Mouse (Mus musculus): ENCODE measurements around the gene Igsf8.

Igsf8 gene

DNA sequence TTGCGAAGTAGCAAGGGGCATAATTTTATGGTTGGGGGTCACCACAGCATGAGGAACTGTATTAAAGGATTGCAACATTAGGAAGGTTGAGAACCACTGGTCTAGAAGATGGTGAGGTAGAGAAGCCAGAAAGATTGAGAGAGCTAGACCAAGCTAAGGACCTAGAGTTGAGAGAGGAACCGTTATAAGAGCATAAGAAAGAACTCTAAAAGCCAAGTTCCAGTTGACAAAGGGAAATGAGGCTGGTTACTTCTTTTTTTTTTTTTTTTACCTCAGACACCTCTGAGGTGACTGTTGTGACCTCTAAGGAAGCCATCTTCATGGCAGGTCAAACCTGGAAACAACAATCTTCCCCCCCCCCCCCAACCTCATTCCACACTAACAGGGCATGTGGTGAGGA is 43.7 kb downstream of the Igsf8 start:
- DNase-seq: no peak

DNA sequence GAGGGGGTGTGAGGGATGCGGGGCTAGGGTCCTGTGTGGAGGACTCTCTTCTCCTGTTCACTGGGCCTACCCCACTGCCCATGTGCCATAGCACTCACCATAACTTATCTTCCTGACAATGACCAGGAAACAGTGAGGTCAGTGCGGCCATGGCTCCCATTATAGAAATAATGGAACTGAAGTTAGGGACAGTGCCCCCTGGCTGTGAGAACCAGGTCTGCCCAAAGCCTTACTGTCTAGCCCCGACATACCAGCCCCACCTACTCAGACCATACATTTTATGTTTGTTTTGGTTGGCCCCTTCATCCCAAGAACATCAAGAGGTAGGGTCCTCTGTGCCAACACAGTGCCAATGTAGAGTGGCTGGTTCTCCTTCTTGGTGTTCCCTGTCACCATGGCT is 44.2 kb downstream of the Igsf8 start:
- DNase-seq: no peak

DNA sequence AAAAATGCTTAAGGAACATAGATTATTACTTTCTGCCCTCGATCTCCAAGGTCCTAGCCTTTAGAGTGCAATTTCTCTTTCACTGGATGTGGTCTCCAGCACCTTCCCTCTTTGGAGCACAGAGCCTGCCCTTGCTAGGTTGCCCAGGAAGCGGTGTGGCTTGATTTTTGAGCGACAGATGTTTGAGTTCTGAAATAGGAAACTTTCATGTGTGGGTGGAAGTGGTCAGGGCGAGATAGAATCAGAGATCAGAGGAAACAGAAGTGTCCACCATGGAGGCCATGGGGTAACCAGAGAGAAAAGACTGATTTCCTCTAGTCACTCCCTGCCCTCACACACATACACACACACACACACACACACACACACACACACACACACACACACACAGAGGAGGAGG is 44.8 kb downstream of the Igsf8 start:
- DNase-seq: no peak

DNA sequence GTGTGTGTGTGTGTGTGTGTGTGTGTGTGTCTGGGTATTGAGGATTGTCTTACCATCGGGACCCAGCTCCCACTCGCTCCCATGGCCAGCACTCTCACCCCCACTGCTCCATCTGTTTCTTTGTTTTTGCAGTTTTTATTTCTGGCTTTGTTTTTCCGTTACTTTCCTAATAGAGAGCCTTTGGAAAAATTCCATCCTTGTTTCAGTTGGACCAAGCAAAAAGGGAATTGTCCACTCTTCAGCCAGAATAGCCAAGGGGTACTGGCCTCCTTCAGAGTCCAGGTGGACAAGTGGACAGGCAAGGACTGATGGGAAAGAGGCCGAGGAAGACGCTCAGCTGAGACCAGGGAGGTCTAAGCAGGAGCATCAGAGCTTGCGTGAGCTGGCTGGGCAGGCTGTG is 45.4 kb downstream of the Igsf8 start:
- no peak for DNase-seq

DNA sequence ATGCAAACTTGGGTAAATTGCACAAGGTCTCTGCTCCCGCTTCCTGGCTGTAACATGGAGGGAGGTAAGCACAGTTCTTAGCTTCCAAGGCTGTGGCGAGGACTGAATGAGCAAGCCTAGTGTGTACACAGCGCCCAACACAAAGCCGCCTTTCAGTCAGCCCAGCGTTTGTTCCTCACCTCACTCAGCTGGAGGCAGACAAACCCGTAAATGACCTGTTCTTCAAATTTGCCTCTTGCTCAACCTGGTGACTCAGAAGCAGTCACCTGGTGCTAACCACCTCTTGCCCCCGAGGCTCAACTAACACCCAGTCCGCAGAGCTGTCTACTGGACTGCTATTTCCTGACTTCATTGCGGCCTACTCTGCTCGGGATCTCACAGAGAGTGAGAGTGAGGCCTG is 46.5 kb downstream of the Igsf8 start:
- DNase-seq: peak in 1 of 2 experiments; percentile 61

DNA sequence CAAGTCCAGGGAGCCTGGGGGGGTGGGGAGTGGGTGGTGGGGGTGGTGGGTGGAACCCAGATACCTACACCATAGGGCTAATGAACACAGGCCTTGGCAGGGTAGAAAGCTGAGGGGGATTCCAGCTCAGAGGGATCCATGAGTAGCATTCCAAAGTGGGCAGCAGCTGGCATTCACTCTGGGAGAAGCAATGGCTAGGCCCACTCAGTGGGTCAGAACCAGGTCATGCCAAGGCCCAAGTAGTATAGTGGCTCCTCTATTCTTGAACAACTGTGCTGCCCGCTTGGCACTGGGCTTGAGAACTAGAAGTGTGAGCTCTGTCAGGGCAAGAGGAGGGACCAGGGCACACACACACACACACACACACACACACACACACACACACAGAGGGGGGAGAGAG is 47.0 kb downstream of the Igsf8 start:
- DNase-seq: no peak

DNA sequence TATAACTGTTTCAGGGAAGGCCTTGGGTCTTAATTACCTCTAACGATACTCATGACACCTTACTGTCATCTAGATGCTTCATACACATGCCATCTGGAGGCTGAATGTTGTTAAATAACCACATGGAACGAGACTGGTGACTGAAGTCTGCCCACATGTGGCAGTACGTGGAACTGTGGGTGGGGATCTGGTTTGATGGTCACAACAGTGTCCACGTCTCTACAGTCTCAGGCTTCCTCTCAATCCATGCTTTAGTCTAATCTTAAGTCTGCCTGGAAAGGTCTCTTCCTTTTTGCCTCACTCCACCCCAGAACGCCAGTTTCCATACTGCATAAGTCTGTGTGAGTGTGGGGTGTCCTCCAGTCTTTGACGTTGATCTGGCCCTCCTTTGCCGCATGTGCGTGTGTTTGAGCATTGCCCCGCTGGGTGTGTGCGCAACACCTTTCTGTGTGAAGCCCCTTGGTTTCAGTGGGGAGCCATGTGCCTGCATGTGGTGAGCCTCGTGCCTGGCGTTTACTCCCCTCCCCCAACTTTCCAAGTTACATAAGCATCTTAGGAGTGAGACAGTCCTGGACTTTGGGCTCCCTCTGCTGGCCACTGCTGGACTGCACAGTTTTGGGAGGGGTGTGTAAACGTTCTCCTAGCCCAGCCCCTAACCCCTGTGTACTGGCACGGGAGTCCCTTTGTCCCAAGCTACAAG is 48.4 kb downstream of the Igsf8 start:
- DNase-seq: peak; percentile 90 to 94

DNA sequence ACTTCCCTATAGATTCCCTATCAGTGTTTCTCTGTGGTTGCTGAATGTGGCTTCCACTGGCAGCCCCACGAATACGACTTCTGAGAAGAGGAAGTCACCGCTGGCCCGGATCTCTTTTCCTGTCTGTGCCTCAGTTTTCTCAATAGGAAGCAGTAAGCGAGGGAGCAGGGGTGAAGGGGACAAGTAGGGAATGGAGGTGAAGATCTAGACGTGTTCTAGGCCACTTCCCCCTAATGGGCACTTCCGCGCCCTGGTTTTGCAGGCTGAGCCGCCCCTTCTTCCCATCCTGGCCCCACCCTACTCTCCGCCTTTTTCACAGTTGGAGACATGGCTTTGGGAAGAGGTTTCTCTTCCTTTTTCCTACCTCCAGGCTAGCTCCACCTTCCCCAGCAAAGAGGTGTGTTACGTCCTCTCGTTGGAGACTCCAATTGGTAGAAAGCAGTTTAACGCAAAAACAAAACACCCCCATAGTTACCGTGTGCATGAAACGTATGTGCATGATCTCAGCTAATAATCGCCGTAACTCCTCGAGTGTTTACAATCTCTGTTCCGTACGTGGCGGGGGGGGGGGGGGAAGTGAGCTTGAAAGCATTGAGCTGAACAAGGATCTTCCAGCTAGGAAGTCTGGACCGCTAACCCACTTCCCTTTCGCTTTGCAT is 49.9 kb downstream of the Igsf8 start:
- DNase-seq: peak; percentile 80

DNA sequence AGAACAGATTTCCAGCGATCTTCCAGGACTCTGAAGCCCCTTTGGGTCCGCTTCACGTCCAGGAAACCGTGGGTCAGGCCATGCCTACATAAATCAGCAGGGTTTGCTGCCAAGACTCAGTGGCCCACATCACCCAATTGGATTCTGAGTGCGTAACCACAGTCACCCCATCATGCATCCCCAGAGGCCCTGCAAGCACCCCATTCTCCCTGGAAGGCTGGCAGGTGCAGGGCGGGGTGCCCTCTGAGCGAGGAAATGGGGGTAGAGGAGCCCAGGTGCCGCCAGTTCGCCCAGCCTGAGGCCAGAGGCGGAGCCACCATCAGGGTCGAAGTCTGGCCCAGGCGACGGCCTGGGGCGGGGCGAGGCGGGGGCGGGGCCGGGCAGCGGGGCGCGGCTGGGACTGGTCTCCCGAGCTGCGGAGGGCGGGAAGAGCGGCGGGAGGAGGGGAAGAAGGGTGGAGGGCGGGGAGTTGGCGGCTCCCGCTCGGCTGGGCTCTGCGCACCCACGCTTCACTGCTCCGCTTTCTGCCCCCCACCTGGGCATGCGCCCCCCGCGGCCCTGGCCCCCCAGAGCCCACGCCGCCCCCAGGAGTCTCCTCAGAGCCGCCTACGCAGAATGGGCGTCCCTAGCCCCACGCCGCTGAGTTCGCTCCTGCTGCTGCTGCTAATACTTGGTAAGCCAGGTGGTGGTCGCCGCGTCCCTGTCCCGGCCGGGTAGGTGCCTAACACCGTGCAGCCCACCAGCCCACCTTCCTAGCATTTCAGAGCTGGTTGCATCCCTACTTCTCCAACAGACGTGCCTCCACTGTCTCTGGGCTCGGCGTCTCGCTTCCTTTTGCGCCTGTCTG is 50.7 kb downstream of the Igsf8 start:
- peak; percentile 92 to 93 for DNase-seq

DNA sequence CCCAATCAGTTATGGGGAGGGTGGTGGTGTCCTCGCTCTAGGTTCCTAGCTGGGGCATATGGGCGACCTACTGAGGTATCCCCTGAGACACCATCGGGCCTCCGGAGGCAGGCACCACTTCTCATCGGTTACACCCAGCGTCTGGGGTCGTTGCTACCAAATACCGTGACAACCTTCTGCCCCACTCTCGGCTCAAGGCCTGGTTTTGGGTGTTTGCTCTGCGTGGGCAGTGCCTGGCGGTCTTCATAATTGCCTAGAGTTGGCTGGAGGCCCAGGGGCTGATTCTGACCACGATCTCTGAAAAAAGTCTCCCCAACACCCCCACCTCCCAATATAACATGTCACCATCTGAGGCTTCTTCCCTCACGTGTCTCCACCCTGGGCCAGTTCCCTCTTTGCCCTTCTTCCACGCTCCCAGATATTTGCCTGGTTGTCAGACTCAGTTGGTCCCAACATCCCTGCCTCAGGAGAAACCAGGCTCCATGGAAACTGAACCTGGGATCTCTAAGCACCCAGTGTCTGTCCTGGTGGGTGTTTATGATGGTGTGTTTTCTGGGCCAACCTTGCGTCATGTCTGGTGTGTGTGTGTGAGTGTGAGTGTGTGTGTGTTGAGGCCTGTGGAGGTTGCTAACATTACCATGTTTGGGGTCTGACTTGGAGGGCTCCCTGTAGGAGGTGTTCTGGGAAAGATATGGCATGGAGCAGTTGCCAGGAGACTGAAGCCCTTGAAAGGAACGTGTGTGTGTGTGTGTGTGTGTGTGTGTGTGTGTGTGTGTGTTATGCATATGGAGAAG is 51.5 kb downstream of the Igsf8 start:
- DNase-seq: peak in 1 of 2 experiments; percentile 48

DNA sequence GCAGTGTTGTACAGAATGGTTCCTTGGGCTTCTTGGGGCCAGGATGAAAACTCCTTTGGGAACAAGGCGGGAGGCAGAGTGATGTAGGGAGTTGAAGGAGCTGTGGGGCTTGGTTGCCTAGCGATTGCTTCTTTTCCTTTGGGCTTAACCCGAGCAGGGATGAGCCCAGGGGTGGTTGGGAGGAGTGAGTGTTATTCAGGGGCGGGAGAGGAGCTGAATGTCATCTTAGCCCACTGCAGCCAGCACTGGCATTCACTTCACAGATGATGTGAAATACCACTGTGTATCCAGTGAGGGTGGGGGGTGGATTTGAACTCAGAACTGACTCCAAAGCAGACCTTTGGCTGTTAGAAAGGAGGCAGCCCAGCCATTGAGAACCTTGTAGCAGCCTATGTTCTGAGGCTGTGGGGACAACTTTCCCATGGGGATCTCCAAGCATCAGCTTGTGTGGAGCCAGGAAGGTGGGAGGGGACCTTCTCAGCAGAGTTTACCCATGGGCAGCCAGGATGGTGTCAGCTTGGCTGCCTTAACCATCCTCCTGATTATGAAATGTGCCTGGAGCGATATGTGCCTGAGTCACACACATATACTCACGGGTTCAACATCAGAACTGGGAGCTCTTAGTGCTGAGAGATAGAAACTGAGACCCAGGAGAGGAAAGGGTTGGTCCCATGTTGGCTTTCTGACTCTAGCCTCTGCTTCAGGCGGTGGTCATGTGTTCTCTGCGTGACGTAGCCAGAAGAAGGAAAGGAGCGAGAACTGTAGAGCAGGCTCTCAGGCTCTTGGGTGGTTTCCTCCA is 52.4 kb downstream of the Igsf8 start:
- DNase-seq: no peak

DNA sequence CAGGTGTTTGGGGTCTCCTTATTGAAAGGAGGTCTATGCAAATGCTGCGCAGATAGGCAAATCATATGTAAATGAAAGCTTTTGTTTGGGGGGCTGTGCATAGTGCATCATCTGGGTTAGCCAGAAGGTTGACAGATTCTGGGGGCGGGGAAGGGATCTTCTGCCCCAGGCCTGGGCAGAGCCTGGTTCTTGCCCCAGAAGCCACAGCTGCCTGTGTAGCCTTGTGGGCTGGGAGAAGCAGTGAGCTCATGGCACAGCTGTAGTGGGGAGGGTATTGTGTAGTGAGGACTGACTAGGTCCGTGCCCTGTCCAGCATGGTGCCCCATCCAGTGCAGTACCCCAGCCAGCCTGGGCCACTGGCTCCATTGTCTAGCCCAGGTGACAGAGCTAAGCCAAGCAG is 53.5 kb downstream of the Igsf8 start:
- no peak for DNase-seq

DNA sequence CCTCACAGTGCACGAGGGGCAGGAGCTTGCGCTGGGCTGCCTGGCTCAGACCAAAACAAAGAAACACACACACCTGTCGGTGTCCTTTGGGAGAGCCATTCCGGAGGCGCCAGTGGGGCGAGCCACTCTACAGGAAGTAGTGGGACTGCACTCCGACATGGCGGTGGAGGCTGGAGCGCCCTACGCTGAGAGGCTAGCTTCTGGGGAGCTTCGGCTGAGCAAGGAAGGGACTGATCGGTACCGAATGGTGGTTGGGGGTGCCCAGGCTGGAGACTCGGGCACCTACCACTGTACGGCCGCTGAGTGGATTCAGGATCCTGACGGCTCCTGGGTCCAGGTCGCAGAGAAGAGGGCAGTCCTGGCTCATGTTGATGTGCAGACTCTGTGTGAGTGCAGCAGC is 56.0 kb downstream of the Igsf8 start:
- no peak for DNase-seq

DNA sequence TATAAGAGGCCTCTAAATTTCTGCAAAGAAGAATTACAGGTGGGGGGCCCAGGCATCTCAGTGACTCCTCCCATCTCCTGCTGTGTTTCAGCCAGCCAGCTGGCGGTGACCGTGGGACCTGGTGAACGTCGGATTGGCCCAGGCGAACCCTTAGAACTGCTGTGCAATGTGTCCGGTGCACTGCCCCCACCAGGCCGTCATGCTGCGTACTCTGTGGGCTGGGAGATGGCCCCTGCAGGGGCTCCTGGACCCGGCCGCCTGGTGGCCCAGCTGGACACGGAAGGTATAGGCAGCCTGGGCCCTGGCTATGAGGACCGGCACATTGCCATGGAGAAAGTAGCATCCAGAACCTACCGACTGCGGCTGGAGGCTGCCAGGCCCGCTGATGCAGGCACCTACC is 56.5 kb downstream of the Igsf8 start:
- no peak for DNase-seq

DNA sequence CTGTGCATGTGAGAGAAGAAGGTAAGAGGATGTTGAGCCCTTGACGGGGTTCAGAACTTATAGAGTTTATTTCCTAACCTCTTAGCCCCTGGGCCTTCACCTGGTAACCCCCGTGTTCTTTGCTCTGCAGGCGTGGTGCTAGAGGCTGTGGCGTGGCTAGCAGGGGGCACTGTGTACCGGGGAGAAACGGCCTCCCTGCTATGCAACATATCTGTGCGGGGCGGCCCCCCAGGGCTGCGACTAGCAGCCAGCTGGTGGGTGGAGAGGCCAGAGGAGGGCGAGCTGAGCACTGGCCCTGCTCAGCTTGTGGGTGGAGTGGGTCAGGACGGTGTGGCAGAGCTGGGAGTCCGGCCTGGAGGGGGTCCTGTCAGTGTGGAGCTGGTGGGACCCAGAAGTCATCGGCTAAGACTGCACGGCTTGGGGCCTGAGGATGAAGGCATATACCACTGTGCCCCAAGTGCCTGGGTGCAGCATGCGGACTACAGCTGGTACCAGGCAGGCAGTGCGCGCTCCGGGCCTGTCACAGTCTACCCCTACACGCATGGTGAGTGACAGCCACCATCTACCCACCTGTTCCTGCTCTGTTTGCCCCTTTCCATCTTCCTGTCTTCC is 57.1 kb downstream of the Igsf8 start:
- DNase-seq: no peak

DNA sequence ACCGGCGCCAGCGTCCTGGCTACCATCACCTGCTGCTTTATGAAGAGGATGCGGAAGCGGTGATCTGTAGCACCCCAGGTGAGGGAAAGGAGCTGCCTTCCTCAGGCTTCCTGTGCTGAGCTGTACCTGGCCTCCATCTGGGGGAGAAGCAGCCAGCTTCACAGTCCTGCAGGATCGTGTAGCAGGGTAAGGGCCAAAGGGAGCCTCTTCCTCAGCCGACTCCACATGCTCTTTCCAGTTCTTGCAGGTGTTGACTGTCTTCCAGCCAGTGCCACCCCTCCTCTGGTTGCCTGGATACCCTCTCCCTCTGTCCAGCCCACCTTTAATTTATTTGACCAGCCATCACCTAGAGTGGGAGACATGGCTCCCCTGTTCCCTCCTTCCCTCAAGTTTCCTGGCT is 57.9 kb downstream of the Igsf8 start:
- no peak for DNase-seq

DNA sequence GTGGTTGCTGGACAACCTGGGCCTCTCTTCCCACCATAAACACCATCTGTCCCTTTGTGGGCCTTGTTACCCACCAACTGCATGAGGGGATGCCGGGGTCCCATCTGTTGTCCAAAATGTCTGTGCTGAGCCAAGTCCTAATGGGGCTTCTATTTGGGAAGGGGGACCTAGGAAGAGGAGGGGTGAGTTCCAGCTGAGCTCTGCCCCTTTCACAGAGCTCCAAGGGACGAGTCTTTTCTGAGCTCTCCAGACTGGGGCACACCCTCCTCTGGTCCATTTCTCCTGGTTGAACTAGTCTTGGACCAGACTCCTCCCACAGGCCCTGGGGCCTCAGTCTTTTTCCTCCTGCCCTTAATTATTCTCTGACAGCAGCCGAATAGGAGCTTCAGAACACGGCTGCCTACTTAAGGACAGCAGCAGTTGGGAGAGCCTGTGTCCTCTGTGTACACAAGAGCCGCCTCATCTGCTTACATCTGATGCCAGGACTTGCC is 58.5 kb downstream of the Igsf8 start:
- DNase-seq: no peak

DNA sequence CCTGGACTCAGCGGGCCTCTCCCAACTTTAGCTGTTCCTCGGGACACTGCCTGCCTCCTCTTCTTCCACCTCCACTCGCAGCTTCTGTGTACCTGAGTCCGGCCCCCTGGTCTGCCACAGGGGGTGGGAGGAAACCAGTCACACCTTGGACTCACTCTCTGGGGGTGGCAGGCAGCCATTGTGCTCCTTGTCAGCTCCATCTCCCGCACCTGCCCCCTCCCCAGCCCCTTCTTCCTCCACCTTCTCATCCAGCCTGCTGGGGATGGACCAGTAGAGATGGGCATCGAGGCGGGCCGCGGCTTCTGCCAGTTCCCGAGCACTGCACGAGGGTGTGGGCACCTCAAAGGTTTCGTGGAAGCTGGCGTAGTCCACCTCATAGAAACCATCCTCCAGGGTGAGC is 61.3 kb downstream of the Igsf8 start:
- DNase-seq: no peak

DNA sequence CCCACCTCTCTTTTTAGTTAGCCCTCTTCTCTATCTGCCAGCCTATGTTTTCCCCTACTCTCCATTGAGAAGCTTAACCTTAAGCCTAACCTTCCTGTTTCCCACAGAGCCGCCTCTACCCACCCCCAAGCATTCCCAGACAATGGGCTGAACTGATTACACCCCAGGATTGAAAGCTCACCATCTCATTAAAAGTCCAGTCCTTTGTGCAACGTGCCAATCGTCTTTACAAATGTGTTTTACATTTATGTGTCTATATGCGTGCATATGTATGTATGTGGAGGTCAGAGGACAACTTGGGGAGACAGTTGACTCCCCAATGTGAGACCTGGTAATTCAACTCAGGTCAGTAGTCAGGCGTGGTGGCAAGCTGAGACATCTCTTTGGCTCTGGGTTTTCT is 61.9 kb downstream of the Igsf8 start:
- DNase-seq: no peak

DNA sequence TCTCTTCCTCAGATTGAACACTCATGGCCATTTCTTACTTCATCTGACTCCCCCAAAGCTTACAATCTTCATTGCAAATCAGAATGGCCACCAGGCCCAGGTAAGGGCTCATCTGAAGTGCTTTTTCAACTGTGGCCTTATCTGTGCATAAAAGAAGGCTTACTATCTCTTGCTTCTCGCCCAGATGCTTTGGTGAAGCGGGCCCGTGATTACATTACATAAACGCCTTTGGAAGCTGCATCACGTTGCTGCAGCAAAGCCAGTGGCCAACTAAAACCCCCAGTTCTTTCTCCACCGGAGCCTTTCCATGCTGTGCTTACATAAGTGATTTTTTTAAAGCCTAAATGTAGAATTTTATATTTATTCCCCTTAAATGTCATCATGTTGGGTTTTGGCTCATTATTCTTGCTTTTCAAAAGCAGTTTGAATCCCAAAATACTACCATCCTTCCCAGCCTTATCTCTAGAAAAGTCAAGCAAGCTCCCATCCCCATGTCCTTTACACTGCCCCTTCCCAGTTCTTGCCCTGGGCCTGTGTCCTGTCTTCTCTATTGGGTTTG is 62.4 kb downstream of the Igsf8 start:
- DNase-seq: no peak

DNA sequence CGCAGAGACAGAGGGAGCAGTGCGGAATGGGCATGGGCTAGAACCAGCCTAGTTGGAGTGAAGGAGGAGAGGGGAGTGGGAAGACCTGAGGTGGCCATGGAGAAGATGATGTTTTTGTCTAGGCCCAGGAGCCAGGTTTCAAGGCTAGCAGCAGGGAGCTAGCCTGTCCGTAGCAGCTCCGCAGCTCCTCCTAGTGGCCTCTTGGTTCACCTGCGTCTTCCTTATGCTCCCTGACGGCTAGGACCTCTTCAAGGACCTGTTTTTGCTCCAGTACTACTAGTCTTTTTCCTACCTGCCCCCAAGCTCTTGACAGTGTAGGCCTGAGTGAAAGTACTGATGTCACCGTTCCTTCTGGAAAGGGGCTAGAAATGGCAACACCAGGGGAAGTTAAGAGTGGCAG is 63.3 kb downstream of the Igsf8 start:
- DNase-seq: peak; percentile 77 to 83

Data from lung, postnatal 4 days (tissue).